Mouse (Mus musculus) testis, adult 2 months (tissue): ENCODE measurements around the gene Tspo2.

Experiments
- CTCF ChIP-seq: fragments of 200-500 bp; IDR thresholded peaks from 2 replicates; pipeline ENCODE4 v1.5.1; 2012; ENCODE audit warnings: low read depth, mild to moderate bottlenecking, inconsistent platforms, low read length, moderate library complexity; ENCODE audit not compliant: control insufficient read depth, insufficient read depth, insufficient replicate concordance
- POLR2A ChIP-seq: fragments of 200-500 bp; IDR thresholded peaks from 2 replicates; pipeline ENCODE4 v1.6.1; 2012; ENCODE audit warnings: low read depth, mild to moderate bottlenecking, inconsistent platforms, low read length, moderate library complexity; ENCODE audit not compliant: control insufficient read depth

- no peak for TF ChIP-seq CTCF
- TF ChIP-seq POLR2A: no peak
These were observed 3.4 kb upstream of the Tspo2 start, which contains the start of gene Unc5cl for GRCm38 (mm10) chr17:48454688-48455087.
